Mouse (Mus musculus): ENCODE data around the gene Cd72. TPM values are rescaled to one million over a fixed set of nuclear protein-coding genes. Genes with fewer than 3 reads are reported as not detected.

Gene Cd72
- polyA plus RNA-seq, 1 experiment from 2014 or later, result 3.2 TPM

- H3K4me3 ChIP-seq (ENCODE audit: low read depth, low read length), result no peak overlapping the region
- WGBS, result 83% methylated on average over 20 of the region's 20 CpGs
- peaks cover 31% of the 10 kb centered on the region for H3K27me3 ChIP-seq (ENCODE audit: insufficient read depth, low read length)
- H3K9me3 ChIP-seq (ENCODE audit: low read depth, low read length), result no peaks in the 10 kb centered on the region
- H3K4me1 ChIP-seq (ENCODE audit: insufficient read depth), result peaks cover 3% of the 10 kb centered on the region; the same call in 1 of the 2 replicates
- H3K4me2 ChIP-seq, result no peak overlapping the region
- DNase-seq, result no peak
- peaks cover 56% of the 10 kb centered on the region for H3K36me3 ChIP-seq (ENCODE audit: insufficient read depth)
- no peak for TF ChIP-seq CTCF (IDR thresholded peaks at IDR 0.05; ENCODE audit: low read depth)
- no peak overlapping the region for H3K9ac ChIP-seq
- ATAC-seq (ENCODE audit: insufficient read depth), result no peak
- H3K27ac ChIP-seq (ENCODE audit: low read depth), result no peak overlapping the region
These were observed 31.0 kb downstream of the Cd72 start for GRCm38 (mm10) chr4:43423267-43423934.

- Histone ChIP-seq H3K4me1 (ENCODE audit: insufficient read depth) (peaks cover 3% of the 10 kb centered on the region; the same call in 1 of the 2 replicates), H3K27ac (ENCODE audit: low read depth) (no peak overlapping the region), H3K9me3 (ENCODE audit: low read depth, low read length) (no peaks in the 10 kb centered on the region), H3K9ac (no peak overlapping the region), H3K4me2 (no peak overlapping the region), H3K36me3 (ENCODE audit: insufficient read depth) (peaks cover 63% of the 10 kb centered on the region), H3K27me3 (ENCODE audit: insufficient read depth, low read length) (peaks cover 15% of the 10 kb centered on the region), H3K4me3 (ENCODE audit: low read depth, low read length) (no peak overlapping the region)
- ATAC-seq (ENCODE audit: insufficient read depth) (no peak), DNase-seq (no peak)
- 77% methylated on average over 28 of the region's 28 CpGs for WGBS
- TF ChIP-seq CTCF (IDR thresholded peaks at IDR 0.05; ENCODE audit: low read depth), result no peak
These were observed 32.7 kb downstream of the Cd72 start for GRCm38 (mm10) chr4:43421632-43422240.

- Histone ChIP-seq H3K36me3 (ENCODE audit: insufficient read depth) (peaks cover 64% of the 10 kb centered on the region), H3K4me2 (no peak overlapping the region), H3K27me3 (ENCODE audit: insufficient read depth, low read length) (0 out of 2 replicates have a peak, but pooled peaks cover 6% of the 10 kb centered on the region), H3K27ac (ENCODE audit: low read depth) (no peak overlapping the region), H3K9ac (no peak overlapping the region), H3K4me3 (ENCODE audit: low read depth, low read length) (no peak overlapping the region), H3K4me1 (ENCODE audit: insufficient read depth) (peaks cover 3% of the 10 kb centered on the region; the same call in 1 of the 2 replicates), H3K9me3 (ENCODE audit: low read depth, low read length) (no peaks in the 10 kb centered on the region)
- TF ChIP-seq CTCF (IDR thresholded peaks at IDR 0.05; ENCODE audit: low read depth), result peak; percentile 96
- peak; percentile 28; the same call in 1 of the 2 replicates for ATAC-seq (ENCODE audit: insufficient read depth)
- peak; percentile 96 for DNase-seq
- WGBS, result 2% methylated on average over 6 of the region's 6 CpGs
These were observed 34.1 kb downstream of the Cd72 start for GRCm38 (mm10) chr4:43420305-43420704.

GRCm38 (mm10) chr4:43419801-43420281, 34.6 kb downstream of the Cd72 start:
- no peak overlapping the region for H3K9ac ChIP-seq
- H3K36me3 ChIP-seq (ENCODE audit: insufficient read depth), result peaks cover 64% of the 10 kb centered on the region
- no peak for TF ChIP-seq CTCF (IDR thresholded peaks at IDR 0.05; ENCODE audit: low read depth)

GRCm38 (mm10) chr4:43418973-43419656, 35.3 kb downstream of the Cd72 start:
- Histone ChIP-seq H3K27ac (ENCODE audit: low read depth) (no peak overlapping the region), H3K4me1 (ENCODE audit: insufficient read depth) (peaks cover 3% of the 10 kb centered on the region; the same call in 1 of the 2 replicates), H3K4me3 (ENCODE audit: low read depth, low read length) (no peak overlapping the region), H3K4me2 (no peak overlapping the region), H3K9ac (no peak overlapping the region; the same call in 1 of the 2 replicates), H3K36me3 (ENCODE audit: insufficient read depth) (peaks cover 60% of the 10 kb centered on the region), H3K27me3 (ENCODE audit: insufficient read depth, low read length) (no peaks in the 10 kb centered on the region), H3K9me3 (ENCODE audit: low read depth, low read length) (no peaks in the 10 kb centered on the region)
- DNase-seq, result no peak
- TF ChIP-seq CTCF (IDR thresholded peaks at IDR 0.05; ENCODE audit: low read depth), result no peak
- WGBS, result 62% methylated on average over 15 of the region's 15 CpGs
- no peak for ATAC-seq (ENCODE audit: insufficient read depth)

More at GRCm38 (mm10) chr4:43419801-43420281, 34.6 kb downstream of the Cd72 start:
- H3K4me3 ChIP-seq (ENCODE audit: low read depth, low read length), result no peak overlapping the region
- ATAC-seq (ENCODE audit: insufficient read depth), result 0 out of 2 replicates have a peak, but pooled peaks have one; percentile 12
- DNase-seq, result no peak
- H3K4me1 ChIP-seq (ENCODE audit: insufficient read depth), result peaks cover 3% of the 10 kb centered on the region; the same call in 1 of the 2 replicates
- 0 out of 2 replicates have a peak, but pooled peaks cover 1% of the 10 kb centered on the region for H3K27me3 ChIP-seq (ENCODE audit: insufficient read depth, low read length)
- no peak overlapping the region for H3K27ac ChIP-seq (ENCODE audit: low read depth)
- no peak overlapping the region for H3K4me2 ChIP-seq
- no peaks in the 10 kb centered on the region for H3K9me3 ChIP-seq (ENCODE audit: low read depth, low read length)
- WGBS, result 54% methylated on average over 9 of the region's 9 CpGs

- Histone ChIP-seq H3K27me3 (ENCODE audit: insufficient read depth, low read length) (no peaks in the 10 kb centered on the region), H3K4me2 (no peak overlapping the region), H3K4me1 (ENCODE audit: insufficient read depth) (peaks cover 3% of the 10 kb centered on the region; the same call in 1 of the 2 replicates), H3K4me3 (ENCODE audit: low read depth, low read length) (no peak overlapping the region), H3K36me3 (ENCODE audit: insufficient read depth) (peaks cover 53% of the 10 kb centered on the region), H3K9ac (no peak overlapping the region), H3K9me3 (ENCODE audit: low read depth, low read length) (no peaks in the 10 kb centered on the region), H3K27ac (ENCODE audit: low read depth) (peak overlapping the region; percentile 36; the same call in 1 of the 2 replicates)
- ATAC-seq (ENCODE audit: insufficient read depth) (no peak), DNase-seq (no peak)
- no peak for TF ChIP-seq CTCF (IDR thresholded peaks at IDR 0.05; ENCODE audit: low read depth)
- 59% methylated on average over 4 of the region's 4 CpGs for WGBS
These were observed 36.0 kb downstream of the Cd72 start for GRCm38 (mm10) chr4:43418450-43418849.
